Mouse (Mus musculus): ENCODE measurements around the gene Brap.
"Not testable (repeated sequence)": the region's sequence is repeated elsewhere in the genome, so short reads cannot be mapped to it uniquely, and the experiment has no call there.

Gene Brap

GRCm38 (mm10) chr5:121660059-121660896 lies at the start of gene Brap, which contains the start of gene Acad10:
Gene Brap, plus strand, starts transcription at chr5:121660563.
Gene Acad10, minus strand, starts transcription at chr5:121660514.
- peak; percentile 97 for DNase-seq

- no peak for DNase-seq
Observed at GRCm38 (mm10) chr5:121612036-121612435, 48.3 kb upstream of the Brap start.

DNA sequence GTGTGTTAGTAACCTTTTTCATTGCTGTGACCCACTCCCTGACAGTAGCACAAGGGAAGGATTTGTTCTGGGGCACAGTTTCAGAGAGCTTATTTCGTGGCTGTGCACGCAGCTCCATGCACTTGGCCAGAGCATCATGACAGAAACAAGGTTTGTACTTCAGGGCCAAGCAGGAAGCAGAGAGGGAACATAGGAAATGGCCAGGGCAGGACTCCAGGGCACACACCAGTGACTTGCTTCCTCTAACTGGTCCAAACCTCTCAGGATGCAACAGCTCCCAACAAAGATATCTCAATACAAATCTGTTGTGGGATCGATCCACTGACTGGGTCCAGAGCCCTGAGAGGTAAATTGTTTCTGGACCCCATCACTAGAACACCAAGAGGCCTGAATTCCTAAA lies 45.4 kb upstream of the Brap start:
- not testable (repeated sequence) for DNase-seq

DNA sequence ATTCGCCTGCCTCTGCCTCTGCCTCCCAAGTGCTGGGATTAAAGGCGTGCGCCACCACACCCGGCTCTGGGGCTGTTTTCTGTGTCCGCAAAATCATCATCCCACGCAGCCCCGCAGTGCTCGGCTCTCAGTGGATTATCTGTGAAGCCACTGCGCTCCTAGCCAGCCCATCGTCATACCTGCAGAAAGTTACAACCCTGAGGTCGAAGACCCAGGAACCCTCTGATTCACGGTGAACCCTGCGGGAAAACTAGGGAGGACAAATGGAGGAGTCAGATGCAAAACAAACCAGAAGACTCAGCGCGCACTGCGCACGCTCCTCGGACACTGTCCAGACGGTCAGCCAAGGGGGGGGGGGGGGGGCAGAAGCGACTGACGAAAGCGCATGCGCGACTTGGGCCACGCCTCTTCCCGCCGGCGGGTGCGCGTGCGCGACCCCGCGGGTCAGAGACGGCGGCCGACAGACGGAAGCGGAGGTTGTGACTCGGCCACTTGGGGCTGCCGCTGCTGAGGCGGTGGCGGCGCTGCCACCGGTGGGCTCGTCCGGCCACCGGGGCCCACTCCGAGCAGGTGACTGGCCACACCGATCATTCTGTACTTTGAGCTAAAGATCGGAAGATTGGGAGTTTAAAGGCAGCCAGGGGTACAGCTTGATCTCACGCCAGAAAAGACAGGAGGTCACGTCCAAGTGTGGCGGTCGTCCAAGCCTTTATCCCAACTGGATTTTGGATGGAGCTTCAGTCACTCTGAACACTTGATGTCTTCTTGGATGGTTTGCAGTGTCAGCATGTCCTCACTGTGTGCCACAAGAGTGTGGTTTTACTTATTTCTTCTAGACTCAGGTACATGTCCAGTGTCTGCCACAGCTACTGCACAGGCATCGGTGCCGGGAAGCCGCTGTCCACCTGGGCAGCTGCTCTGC lies 41.5 kb upstream of the Brap start, which contains the start of gene Acad12:
Acad12 (minus strand) TSS at position 347 of the 922 bp plus-strand sequence.
- peak; percentile 92 for DNase-seq

DNA sequence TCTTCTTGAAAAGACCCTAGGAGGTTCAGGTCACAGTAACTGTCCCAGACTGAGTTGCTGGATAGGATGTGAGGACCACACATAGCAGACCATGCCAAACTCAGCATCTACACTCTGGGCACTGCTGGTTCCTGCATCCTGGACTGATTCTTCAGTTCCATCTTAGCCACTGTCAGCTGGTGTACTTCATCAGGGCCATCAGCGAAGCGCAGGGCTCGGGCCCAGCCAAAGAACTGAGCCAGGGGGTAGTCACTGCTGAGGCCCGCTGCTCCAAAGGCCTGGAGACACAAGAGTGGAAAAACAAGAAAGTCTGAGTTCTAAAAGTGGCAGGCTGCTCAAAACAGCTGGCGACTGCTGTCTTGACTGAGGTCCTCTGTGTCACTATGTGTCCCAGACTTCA lies 39.3 kb upstream of the Brap start:
- no peak for DNase-seq

DNA sequence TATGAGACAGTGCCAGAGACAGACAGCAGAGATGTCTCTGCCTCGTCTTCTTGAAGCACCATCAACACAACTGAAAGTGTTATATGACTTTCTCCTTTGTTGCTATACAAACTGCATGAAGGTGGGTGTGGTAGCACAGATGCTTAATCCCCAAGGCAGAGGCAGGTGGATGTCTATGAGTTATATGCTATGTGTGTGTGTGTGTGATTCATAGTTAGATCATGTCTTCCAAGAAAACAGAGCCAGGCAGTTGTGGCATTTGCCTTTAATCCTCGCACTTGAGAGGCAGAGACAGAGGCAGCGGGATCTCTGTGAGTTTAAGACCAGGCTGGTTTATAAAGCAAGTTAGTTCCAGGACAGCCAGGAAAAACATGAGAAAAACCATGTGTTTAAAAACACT lies 37.1 kb upstream of the Brap start:
- no peak for DNase-seq

DNA sequence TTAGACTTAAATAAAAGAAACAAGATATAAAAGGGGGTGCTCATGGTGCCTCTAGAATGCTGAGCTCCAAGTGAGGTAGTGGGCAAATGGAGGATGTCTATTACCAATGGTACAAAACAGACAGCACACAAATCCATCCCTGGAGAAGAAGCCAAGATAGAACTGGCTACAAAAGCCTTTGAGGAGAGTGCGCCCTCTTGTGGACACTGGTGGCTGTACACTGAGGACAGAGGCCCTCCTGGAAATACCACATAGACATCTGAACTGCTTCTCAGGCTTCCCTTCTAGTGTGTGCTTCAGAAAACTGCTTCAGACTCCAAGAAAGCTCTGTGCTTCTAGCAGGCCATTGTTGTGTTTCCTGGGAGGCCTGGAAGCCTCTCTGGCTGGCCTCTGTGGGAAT lies 32.5 kb upstream of the Brap start:
- peak; percentile 77 for DNase-seq

GRCm38 (mm10) chr5:121631106-121631647 lies 29.2 kb upstream of the Brap start:
- DNase-seq = peak; percentile 19

- no peak for DNase-seq
Observed at GRCm38 (mm10) chr5:121632804-121633203, 27.6 kb upstream of the Brap start.

GRCm38 (mm10) chr5:121634668-121635067 lies 25.7 kb upstream of the Brap start:
- DNase-seq = no peak

DNA sequence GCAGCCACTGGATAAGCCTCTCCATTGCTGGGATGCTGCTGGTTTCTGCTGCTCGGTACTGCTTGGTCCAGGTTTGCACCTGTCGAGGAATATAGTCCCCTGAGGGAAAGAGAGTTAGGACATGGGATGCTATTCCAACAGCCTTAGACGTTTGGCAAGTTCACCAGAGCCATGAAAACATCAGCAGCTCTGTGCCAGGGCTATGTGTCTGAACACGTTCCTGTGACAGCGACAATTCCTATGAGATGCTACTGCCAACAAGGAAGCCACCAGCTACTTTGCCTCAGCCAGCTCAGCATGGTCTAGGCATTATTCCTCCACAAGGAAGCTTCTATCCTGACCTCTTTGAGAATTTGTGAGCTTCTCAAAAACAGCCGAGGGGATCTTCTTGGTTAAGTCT lies 23.1 kb upstream of the Brap start:
- no peak for DNase-seq

DNA sequence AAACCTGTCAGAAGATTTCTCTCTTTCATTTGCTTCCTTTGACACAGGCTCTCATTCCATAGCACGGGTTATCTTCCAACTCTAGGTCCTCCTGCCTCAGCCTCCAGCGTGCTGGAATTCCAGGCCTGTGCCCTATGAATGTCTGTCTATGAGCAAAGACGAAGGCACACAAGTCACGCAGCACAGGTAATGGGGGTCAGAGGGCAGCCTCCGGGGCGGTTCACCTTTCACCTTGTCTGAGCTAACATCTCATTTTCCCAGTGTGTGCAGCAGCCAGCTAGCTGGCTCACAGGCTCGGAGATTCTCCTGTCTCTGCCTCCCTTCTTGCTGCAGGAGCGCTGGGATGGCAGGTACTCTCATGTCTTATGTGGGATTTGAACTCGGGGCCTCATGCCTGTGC lies 20.8 kb upstream of the Brap start:
- DNase-seq = no peak

GRCm38 (mm10) chr5:121649134-121649533 lies 11.2 kb upstream of the Brap start:
- no peak for DNase-seq

GRCm38 (mm10) chr5:121654526-121654925 lies 5.8 kb upstream of the Brap start:
- DNase-seq = no peak

- DNase-seq = peak; percentile 36
Observed at GRCm38 (mm10) chr5:121656866-121657265, 3.5 kb upstream of the Brap start.

- DNase-seq = not testable (repeated sequence)
Observed at GRCm38 (mm10) chr5:121657656-121658055, 2.7 kb upstream of the Brap start.

DNA sequence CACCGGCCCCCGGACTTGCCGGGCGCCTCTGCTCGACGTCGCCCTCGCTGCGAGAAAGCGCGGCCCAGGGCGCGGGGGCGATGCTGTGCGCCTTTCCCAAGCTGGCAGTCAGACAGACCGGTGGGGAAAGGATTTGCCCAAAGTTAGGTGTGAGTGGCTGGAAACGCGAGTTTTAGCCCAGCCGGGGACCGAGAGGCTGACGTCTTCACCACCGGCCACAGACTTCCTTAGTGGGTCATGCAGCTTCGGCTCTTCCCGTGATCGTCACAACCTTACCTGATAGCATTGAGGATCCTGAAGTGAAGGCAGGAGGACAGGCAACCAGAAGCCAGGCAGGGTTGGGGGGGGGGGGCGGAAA lies 513 bp downstream of the Brap start:
- no peak for DNase-seq

DNA sequence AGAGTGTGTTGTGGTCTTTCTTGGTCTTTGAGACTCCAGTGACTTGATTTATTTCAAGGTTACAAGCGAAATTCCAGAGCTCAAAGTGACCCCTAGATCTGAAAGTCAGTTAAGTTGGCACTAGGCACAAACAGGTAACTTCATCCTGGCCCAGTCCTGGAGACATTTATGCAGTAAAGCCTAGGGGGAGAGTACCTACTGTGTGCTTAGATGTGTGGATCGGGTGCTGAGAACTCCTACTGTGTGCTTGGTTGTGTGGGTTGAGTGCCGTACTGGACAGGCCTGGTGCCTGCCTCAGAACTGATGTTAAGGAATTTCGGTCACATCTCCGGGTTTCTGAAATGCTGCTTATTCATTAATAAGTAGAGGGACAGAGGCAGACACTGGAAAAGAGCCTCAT lies 1.1 kb downstream of the Brap start:
- DNase-seq = no peak

GRCm38 (mm10) chr5:121663456-121663855 lies 3.1 kb downstream of the Brap start:
- no peak for DNase-seq

DNA sequence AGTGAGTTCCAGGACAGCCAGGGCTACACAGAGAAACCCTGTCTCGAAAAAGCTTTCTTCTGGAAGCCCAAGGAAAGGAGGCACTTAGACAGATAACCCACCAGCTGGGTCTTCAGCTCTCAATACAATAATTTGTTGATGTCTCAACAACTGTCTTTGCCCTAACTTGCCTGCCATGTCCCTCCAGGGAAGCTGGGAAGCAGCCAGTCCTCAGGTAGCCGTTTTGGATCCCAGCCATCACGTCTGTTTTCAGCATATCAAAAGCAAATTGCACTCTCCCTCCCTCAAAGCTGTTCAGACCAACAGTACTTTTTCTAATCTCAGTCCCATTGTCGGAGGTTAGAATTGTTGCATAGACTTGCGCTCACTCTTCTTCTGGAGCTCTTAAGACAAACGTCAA lies 3.7 kb downstream of the Brap start:
- DNase-seq = no peak

DNA sequence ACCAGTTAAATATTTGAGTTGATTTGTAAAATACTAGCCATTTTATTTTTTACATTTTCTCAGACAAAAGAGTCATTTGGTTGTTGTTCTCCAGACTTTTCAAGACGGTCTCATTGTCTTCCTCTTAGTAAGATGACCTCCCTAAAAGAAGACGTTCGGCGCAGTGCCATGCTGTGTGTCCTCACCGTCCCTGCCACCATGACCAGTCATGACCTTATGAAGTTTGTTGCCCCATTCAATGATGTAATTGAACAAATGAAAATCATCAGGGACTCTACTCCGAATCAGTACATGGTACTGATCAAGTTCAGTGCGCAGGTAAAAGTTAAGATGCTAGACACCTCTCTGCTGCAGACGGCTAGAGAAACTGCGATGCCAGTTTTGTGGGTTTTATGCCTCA lies 4.6 kb downstream of the Brap start:
- DNase-seq = no peak

GRCm38 (mm10) chr5:121667067-121667466 lies 6.7 kb downstream of the Brap start:
- DNase-seq = peak; percentile 22

- DNase-seq = peak; percentile 15
Observed at GRCm38 (mm10) chr5:121668411-121668810, 8.0 kb downstream of the Brap start.

Measured in kidney, postnatal 14 days (tissue).